Mouse (Mus musculus): ENCODE data around the gene Coq10a.

- TF ChIP-seq CTCF (IDR thresholded peaks at IDR 0.05; ENCODE audit: low read depth) (no peak), EP300 (IDR thresholded peaks at IDR 0.05; ENCODE audit: low read depth) (no peak)
Observed at GRCm38 (mm10) chr10:128401638-128402037, 32.8 kb upstream of the Coq10a start.
